Comparison of ENCODE assay signal across 8 mouse cellular contexts in the genomic region with DNA sequence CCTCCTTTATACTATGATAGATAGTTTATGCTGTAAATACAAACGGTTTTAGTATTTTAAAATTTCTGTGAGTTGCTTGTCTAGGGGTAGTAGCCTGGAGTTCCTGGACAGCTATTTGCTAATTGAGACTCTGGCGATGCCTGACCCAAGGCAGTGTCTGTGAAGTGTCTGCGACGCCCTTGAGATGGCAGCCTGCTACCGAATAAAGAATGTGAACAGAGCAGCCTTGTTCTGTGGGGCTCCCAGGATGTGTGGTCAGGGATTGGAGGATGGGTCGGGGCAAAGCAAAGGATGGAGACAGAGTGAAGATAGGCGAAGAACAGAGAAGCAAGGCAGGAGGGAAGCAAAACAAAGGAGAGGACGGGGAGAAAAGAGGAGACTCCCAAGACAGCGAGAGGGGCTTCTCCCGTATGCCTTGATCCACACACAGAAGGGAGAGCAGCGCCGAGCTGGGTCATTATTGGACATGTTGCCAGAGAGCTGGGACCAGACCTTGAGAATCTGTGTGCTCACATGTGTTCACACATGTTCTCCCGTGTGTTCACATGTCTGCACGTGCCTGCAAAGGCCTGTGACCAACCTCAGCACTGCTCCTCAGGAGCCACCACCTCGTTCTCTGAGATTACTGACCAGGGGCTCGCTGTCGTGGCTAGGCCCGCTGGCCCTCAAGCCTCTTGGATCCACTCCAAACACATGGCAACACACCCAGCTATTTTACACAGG. TPM values are rescaled to one million over a fixed set of nuclear protein-coding genes. Genes with fewer than 3 reads are reported as not detected.
DNase-seq lines count a peak whose midpoint lies in the region; ATAC-seq and TF ChIP-seq lines count a peak whose summit lies in the region.

No protein-coding gene starts in this region.

- no peak overlapping the region for H3K9ac ChIP-seq in kidney, postnatal 0 days (ENCODE audit: low read depth, low read length)

- WGBS in lung, adult 2 months = 50% methylated on average over 18 of the region's 18 CpGs
- 70% methylated on average over 18 of the region's 18 CpGs for WGBS in kidney, postnatal 0 days

- peak; percentile 51 for TF ChIP-seq CTCF in lung, adult 2 months (IDR thresholded peaks at IDR 0.05; ENCODE audit: insufficient read depth, low read length)
- TF ChIP-seq CTCF in kidney, postnatal 0 days (IDR thresholded peaks at IDR 0.05; ENCODE audit: low read depth) = peak; percentile 64

- no peak for TF ChIP-seq POLR2A in lung, adult 2 months (IDR thresholded peaks at IDR 0.05; ENCODE audit: borderline replicate concordance, extremely low read depth, low read depth, low read length)

- H3K4me1 ChIP-seq in lung, adult 2 months (ENCODE audit: control insufficient read depth, insufficient read depth, low read length) = no peaks in the 10 kb centered on the region
- no peaks in the 10 kb centered on the region for H3K4me1 ChIP-seq in kidney, postnatal 0 days (replicated peaks; ENCODE audit: insufficient read depth, low read length)

- DNase-seq in lung, adult 2 months = no peak
- DNase-seq in lung, postnatal 25 days (ENCODE audit: low spot score) = no peak
- peak; percentile 38 for DNase-seq in forelimb bud, embryonic 11.5 days (ENCODE audit: low read depth, low spot score)
- DNase-seq in kidney, postnatal 0 days (ENCODE audit: low spot score) = peak; percentile 78
- DNase-seq in lung, postnatal 4 days = peak; percentile 49 to 57
- peak; percentile 50 for DNase-seq in testis, postnatal 10 days (ENCODE audit: low spot score)
- no peak for DNase-seq in thymus, postnatal 0 days (ENCODE audit: low spot score)
- DNase-seq in adrenal gland, adult (ENCODE audit: inconsistent age in 2 of 2, low spot score in 1 of 2) = no peak

- H3K27me3 ChIP-seq in kidney, postnatal 0 days (ENCODE audit: insufficient read depth, low read length) = no peaks in the 10 kb centered on the region

- H3K4me2 ChIP-seq in kidney, postnatal 0 days (ENCODE audit: low read length) = no peak overlapping the region

- 0 out of 2 replicates have a peak, but pooled peaks have one; percentile 36 for ATAC-seq in kidney, postnatal 0 days (replicated peaks; ENCODE audit: low FRiP score, low read depth)

- no peak overlapping the region for H3K27ac ChIP-seq in kidney, postnatal 0 days

- H3K36me3 ChIP-seq in kidney, postnatal 0 days (ENCODE audit: insufficient read depth, low read length) = no peaks in the 10 kb centered on the region

- no peaks in the 10 kb centered on the region for H3K9me3 ChIP-seq in kidney, postnatal 0 days (replicated peaks; ENCODE audit: low read length)

- no peak overlapping the region for H3K4me3 ChIP-seq in lung, adult 2 months (replicated peaks; ENCODE audit: extremely low read depth, low read depth, low read length)
- H3K4me3 ChIP-seq in kidney, postnatal 0 days (replicated peaks; ENCODE audit: low read depth, low read length) = no peak overlapping the region

RNA-seq across cellular contexts. Expression of gene Nxnl2, which starts 37.7 kb away (rescaled TPM):
- 0.79 and 1.0 TPM in 2 replicates for polyA plus RNA-seq in lung, adult 2 months (2012; rRNA removed)
- polyA plus RNA-seq in kidney, postnatal 0 days (2015; fragmentation: Nextera tagmentation; extraction: Ambion mirVana) = 2.3 and 2.5 TPM in 2 replicates
- 2.4 and 3.5 TPM in 2 replicates for polyA plus RNA-seq in thymus, postnatal 0 days (2015; fragmentation: Nextera tagmentation; extraction: Ambion mirVana)

Comparison
In these comparisons a context has a peak if more than half of its experiments do, and no peak if none do; other contexts are left out.
1. DNase-seq: peak in forelimb bud, embryonic 11.5 days (single experiment), kidney, postnatal 0 days (single experiment), lung, postnatal 4 days (2 of 2) and testis, postnatal 10 days (single experiment); none in lung, adult 2 months (single experiment), lung, postnatal 25 days (single experiment), thymus, postnatal 0 days (single experiment) and adrenal gland, adult (0 of 2).